Mouse (Mus musculus): ENCODE data around the gene Slc6a14.

GRCm38 (mm10) chrX:21695220-21695619 lies 19.5 kb upstream of the Slc6a14 start:
- TF ChIP-seq GATA1 (IDR thresholded peaks at IDR 0.05; ENCODE audit: low read length) (no peak), TAL1 (IDR thresholded peaks at IDR 0.05; ENCODE audit: low read length) (no peak)
